Mouse (Mus musculus) forebrain, embryonic 10.5 days (tissue): Measurements from ENCODE around the gene Mtrr. TPM values are rescaled to one million over a fixed set of nuclear protein-coding genes. Genes with fewer than 3 reads are reported as not detected.

Source experiments
- DNase-seq: peaks from one replicate; pipeline ENCODE4 v3.0.0-alpha.2; 2017; ENCODE audit warnings: low spot score; ENCODE audit errors: extremely low spot score
- H3K27ac ChIP-seq: fragments of 300-500 bp; sonication (generic); 2 replicates; pipeline ENCODE4 v1.5.1; 2016; ENCODE audit warnings: mild to moderate bottlenecking
- H3K27me3 ChIP-seq: fragments of 300-500 bp; sonication (generic); 2 replicates; pipeline ENCODE4 v1.6.1; 2016; ENCODE audit warnings: mild to moderate bottlenecking; ENCODE audit not compliant: poor library complexity, severe bottlenecking
- H3K36me3 ChIP-seq: fragments of 300-500 bp; sonication (generic); replicated peaks from 2 replicates; pipeline ENCODE4 v1.6.1; 2016; ENCODE audit warnings: mild to moderate bottlenecking, moderate library complexity
- H3K4me1 ChIP-seq: fragments of 300-500 bp; sonication (generic); 2 replicates; pipeline ENCODE4 v1.6.1; 2016
- H3K4me3 ChIP-seq: fragments of 300-500 bp; sonication (generic); 2 replicates; pipeline ENCODE4 v1.5.1; 2016; ENCODE audit warnings: mild to moderate bottlenecking, moderate library complexity
- H3K9me3 ChIP-seq: fragments of 300-500 bp; sonication (generic); 2 replicates; pipeline ENCODE4 v1.6.1; 2016; ENCODE audit warnings: mild to moderate bottlenecking, moderate library complexity
- WGBS: fragments of 180-500 bp; shearing (Covaris S2); methylation state at CpG from one replicate; pipeline ENCODE4 v1.1.7; 2016; 5-methylcytosine and 5-hydroxymethylcytosine counted together
- polyA plus RNA-seq: library from polyadenylated mRNA; unstranded; fragments of >200 nt; fragmentation: Nextera tagmentation; extraction: Ambion mirVana; gene quantifications from 2 replicates; pipeline ENCODE4 v1.2.1, GENCODE M21; 2016

Gene Mtrr
- 23.5 and 26.9 TPM in 2 replicates for polyA plus RNA-seq

- Histone ChIP-seq H3K27me3 (no peaks in the 10 kb centered on the region), H3K4me3 (peak within 1 kb of the TSS; percentile 71), H3K9me3 (no peaks in the 10 kb centered on the region), H3K36me3 (peaks cover 65% of the 10 kb centered on the region), H3K27ac (peak within 1 kb of the TSS; percentile 91), H3K4me1 (peaks cover 22% of the 10 kb centered on the region)
- WGBS, result under 1% methylated on average over 81 of the region's 81 CpGs
- peak; percentile 98 for DNase-seq
Measured at GRCm38 (mm10) chr13:68581747-68582516, at the start of gene Mtrr, which contains the start of gene Fastkd3. TSS of gene Mtrr (minus strand) at chr13:68582149. TSS of gene Fastkd3 (plus strand) at chr13:68582234.

GRCm38 (mm10) chr13:68627041-68627440 is 45.1 kb upstream of the Mtrr start:
- Histone ChIP-seq H3K9me3 (0 out of 2 replicates have a peak, but pooled peaks cover 4% of the 10 kb centered on the region), H3K27ac (no peak overlapping the region), H3K27me3 (no peaks in the 10 kb centered on the region), H3K4me3 (no peak overlapping the region), H3K4me1 (no peaks in the 10 kb centered on the region), H3K36me3 (no peaks in the 10 kb centered on the region)
- DNase-seq, result no peak
- 79% methylated on average over 3 of the region's 3 CpGs for WGBS

GRCm38 (mm10) chr13:68622792-68623191 is 40.8 kb upstream of the Mtrr start:
- Histone ChIP-seq H3K4me3 (no peak overlapping the region), H3K27me3 (no peaks in the 10 kb centered on the region), H3K36me3 (no peaks in the 10 kb centered on the region), H3K4me1 (no peaks in the 10 kb centered on the region), H3K9me3 (no peaks in the 10 kb centered on the region), H3K27ac (no peak overlapping the region)
- 70% methylated on average over 6 of the region's 6 CpGs for WGBS
- DNase-seq, result no peak

GRCm38 (mm10) chr13:68607652-68608405 is 25.9 kb upstream of the Mtrr start:
- H3K36me3 ChIP-seq, result no peaks in the 10 kb centered on the region
- WGBS, result 71% methylated on average over 21 of the region's 21 CpGs
- no peaks in the 10 kb centered on the region for H3K9me3 ChIP-seq
- peaks cover 14% of the 10 kb centered on the region for H3K4me1 ChIP-seq
- no peak overlapping the region for H3K4me3 ChIP-seq
- DNase-seq, result no peak
- H3K27me3 ChIP-seq, result no peaks in the 10 kb centered on the region
- H3K27ac ChIP-seq, result no peak overlapping the region

- peak overlapping the region; percentile 42 for H3K4me3 ChIP-seq
- H3K4me1 ChIP-seq, result peaks cover 14% of the 10 kb centered on the region
- DNase-seq, result peak; percentile 46
- H3K9me3 ChIP-seq, result no peaks in the 10 kb centered on the region
- no peaks in the 10 kb centered on the region for H3K27me3 ChIP-seq
- no peaks in the 10 kb centered on the region for H3K36me3 ChIP-seq
- peak overlapping the region; percentile 66 for H3K27ac ChIP-seq
- WGBS, result under 1% methylated on average over 11 of the region's 11 CpGs
Measured at GRCm38 (mm10) chr13:68605689-68606126, 23.8 kb upstream of the Mtrr start.

- no peak overlapping the region for H3K27ac ChIP-seq
- 0 out of 2 replicates have a peak, but pooled peaks cover 3% of the 10 kb centered on the region for H3K27me3 ChIP-seq
- 79% methylated on average over 6 of the region's 6 CpGs for WGBS
- no peaks in the 10 kb centered on the region for H3K36me3 ChIP-seq
- no peak overlapping the region for H3K4me3 ChIP-seq
- no peaks in the 10 kb centered on the region for H3K9me3 ChIP-seq
- DNase-seq, result no peak
- peaks cover 13% of the 10 kb centered on the region for H3K4me1 ChIP-seq
Measured at GRCm38 (mm10) chr13:68603085-68603484, 21.1 kb upstream of the Mtrr start.

- Histone ChIP-seq H3K27ac (no peak overlapping the region), H3K4me1 (peaks cover 15% of the 10 kb centered on the region), H3K9me3 (no peaks in the 10 kb centered on the region), H3K36me3 (no peaks in the 10 kb centered on the region), H3K27me3 (0 out of 2 replicates have a peak, but pooled peaks cover 16% of the 10 kb centered on the region), H3K4me3 (no peak overlapping the region)
- WGBS, result 29% methylated on average over 6 of the region's 6 CpGs
- no peak for DNase-seq
Measured at GRCm38 (mm10) chr13:68601184-68601583, 19.2 kb upstream of the Mtrr start.

GRCm38 (mm10) chr13:68598953-68599352 is 17.0 kb upstream of the Mtrr start:
- peaks cover 8% of the 10 kb centered on the region for H3K4me1 ChIP-seq
- H3K27ac ChIP-seq, result no peak overlapping the region
- DNase-seq, result no peak
- H3K9me3 ChIP-seq, result no peaks in the 10 kb centered on the region
- H3K4me3 ChIP-seq, result no peak overlapping the region
- peaks cover 8% of the 10 kb centered on the region; the same call in 1 of the 2 replicates for H3K36me3 ChIP-seq
- 0 out of 2 replicates have a peak, but pooled peaks cover 16% of the 10 kb centered on the region for H3K27me3 ChIP-seq

- WGBS, result 17% methylated on average over 13 of the region's 13 CpGs
- H3K27ac ChIP-seq, result no peak overlapping the region
- peak overlapping the region; percentile 39 for H3K4me3 ChIP-seq
- H3K27me3 ChIP-seq, result 0 out of 2 replicates have a peak, but pooled peaks cover 16% of the 10 kb centered on the region
- peaks cover 2% of the 10 kb centered on the region; the same call in 1 of the 2 replicates for H3K9me3 ChIP-seq
- H3K4me1 ChIP-seq, result peaks cover 8% of the 10 kb centered on the region
- H3K36me3 ChIP-seq, result peaks cover 17% of the 10 kb centered on the region
- DNase-seq, result no peak
Measured at GRCm38 (mm10) chr13:68597667-68598066, 15.7 kb upstream of the Mtrr start.

- Histone ChIP-seq H3K4me3 (peak within 1 kb of the TSS; percentile 39), H3K9me3 (peaks cover 4% of the 10 kb centered on the region; the same call in 1 of the 2 replicates), H3K4me1 (peaks cover 8% of the 10 kb centered on the region), H3K27me3 (0 out of 2 replicates have a peak, but pooled peaks cover 16% of the 10 kb centered on the region), H3K36me3 (peaks cover 22% of the 10 kb centered on the region), H3K27ac (no peak within 1 kb of the TSS)
- DNase-seq, result no peak
- 10% methylated on average over 10 of the region's 10 CpGs for WGBS
Measured at GRCm38 (mm10) chr13:68597199-68597598, 15.2 kb upstream of the Mtrr start, which contains the start of gene 1700001L19Rik. TSS of gene 1700001L19Rik (plus strand) at chr13:68597421.

- Histone ChIP-seq H3K36me3 (peaks cover 56% of the 10 kb centered on the region), H3K4me1 (peaks cover 8% of the 10 kb centered on the region), H3K4me3 (no peak overlapping the region), H3K27ac (no peak overlapping the region), H3K9me3 (peaks cover 4% of the 10 kb centered on the region; the same call in 1 of the 2 replicates), H3K27me3 (0 out of 2 replicates have a peak, but pooled peaks cover 16% of the 10 kb centered on the region)
- 79% methylated on average over 1 of the region's 1 CpGs for WGBS
- no peak for DNase-seq
Measured at GRCm38 (mm10) chr13:68593797-68594196, 11.8 kb upstream of the Mtrr start.

GRCm38 (mm10) chr13:68588352-68588751 is 6.4 kb upstream of the Mtrr start:
- H3K4me1 ChIP-seq, result peaks cover 2% of the 10 kb centered on the region
- peaks cover 4% of the 10 kb centered on the region; the same call in 1 of the 2 replicates for H3K9me3 ChIP-seq
- no peak for DNase-seq
- H3K27ac ChIP-seq, result no peak overlapping the region
- no peak overlapping the region for H3K4me3 ChIP-seq
- H3K36me3 ChIP-seq, result peaks cover 100% of the 10 kb centered on the region
- no peaks in the 10 kb centered on the region for H3K27me3 ChIP-seq
